Mouse (Mus musculus): Measurements from ENCODE around the gene Otud4.
"Not testable (repeated sequence)": the region's sequence is repeated elsewhere in the genome, so short reads cannot be mapped to it uniquely, and the experiment has no call there.

Gene Otud4

DNA sequence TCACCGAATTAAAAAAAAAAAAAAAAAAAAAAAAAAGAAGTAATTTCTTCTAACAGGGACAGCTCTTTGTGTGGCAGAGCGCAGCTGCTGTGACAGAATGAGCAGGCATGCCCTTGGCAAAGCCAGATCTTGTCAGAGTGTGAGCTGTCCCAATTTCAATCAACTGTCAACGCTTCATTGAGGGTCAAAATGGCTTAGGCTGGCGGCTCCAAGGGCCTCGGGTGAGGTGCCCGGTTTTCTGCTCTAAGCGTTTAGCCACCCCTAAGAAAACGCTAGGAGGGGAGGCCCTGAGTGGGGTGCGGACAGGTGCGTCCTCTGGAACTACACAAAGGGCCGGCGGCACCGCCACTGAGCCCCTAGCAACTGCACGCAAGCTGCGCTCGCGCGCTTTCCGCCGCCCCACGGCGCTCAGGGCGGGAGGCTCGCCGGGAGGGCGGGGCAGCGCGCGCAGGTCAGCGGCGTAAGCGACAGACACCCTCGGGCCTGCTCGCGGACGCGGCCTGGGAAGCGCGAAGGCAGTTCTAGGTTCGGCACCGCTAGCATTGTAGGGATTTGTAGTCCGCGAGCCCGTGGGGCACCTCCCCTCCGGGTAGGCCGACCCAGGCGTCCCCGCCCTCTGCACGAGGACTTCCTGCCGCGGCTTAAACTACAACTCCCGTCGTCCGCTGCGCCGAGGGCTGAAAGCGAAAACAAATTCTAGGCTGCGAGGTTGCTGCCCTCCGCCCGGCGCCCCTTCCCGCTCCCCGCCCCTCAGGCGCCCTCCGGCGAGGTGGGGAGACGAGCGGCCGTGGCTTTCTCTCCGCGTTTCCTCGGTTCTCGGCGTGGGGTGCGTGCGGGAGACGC, 490 bp upstream of the Otud4 start:
- peak; percentile 99 for DNase-seq

DNA sequence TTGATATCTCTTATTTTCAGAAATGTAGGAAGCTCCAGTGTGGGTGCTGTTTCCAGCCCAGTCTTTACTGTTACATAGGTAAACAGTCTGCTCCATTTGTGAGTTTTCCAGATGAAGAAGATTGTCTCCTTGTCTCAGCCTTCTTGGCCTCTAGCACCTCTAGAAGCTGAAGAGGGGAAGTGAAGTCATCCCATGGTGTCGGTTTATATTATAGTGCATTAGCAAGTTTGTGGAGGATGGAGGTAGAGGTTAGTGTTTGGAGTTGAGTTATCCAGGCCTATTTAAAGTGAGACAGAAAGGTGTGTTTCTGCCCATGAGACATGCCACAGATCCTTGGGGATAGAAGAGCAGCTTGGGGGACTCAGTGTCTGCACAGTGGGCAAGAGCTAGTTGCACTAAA, 1.7 kb downstream of the Otud4 start:
- no peak for DNase-seq

DNA sequence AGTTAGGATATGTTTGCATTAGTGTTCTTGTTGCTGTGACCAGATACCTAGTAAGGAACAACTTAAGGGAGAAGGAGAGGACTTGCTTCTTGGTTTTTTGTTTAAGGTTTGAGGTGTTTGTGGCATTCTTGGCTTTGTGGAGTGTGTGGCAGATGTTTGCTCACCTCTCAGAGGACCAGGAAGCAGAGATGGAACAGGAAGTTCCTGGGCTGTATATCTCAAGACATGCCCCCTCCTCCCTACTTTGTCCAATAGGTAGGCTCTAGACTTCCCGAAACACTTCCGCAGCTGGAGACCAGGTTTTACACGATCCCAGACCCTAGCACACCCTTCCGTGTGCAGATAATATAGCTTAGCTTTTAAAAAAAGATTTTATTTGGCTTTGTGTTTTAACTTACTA, 10.2 kb downstream of the Otud4 start:
- no peak for DNase-seq

DNA sequence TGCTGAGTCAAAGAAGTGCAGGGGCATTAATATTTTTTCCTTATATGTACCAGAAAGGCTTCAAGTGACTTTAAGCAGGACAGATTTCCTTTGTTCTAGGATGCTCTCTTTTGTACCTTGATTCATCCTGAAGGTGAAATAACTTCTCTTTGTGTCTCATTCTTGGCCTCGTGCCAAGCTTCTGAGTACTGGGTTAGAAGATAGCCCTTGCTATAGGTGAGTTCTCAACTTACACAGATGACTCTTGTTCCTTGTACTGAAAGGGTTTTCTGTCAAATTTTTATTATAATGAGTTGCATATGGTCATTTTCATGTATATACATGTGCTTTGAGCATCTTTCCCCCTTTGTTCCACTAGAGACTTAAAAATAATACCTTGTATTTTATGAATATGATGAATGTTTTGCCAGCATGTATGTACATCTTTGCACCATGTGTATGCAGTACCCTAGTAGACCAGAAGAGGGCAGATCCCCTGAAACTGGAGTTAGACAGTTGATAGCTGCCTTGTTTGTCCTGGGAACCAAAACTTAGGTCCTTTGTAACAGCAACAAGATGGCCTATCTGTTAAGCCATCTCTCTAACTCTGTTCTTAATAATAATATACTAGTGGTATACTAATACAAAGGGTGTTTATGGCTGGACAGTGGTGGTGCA, 10.9 kb downstream of the Otud4 start:
- DNase-seq: peak; percentile 32

DNA sequence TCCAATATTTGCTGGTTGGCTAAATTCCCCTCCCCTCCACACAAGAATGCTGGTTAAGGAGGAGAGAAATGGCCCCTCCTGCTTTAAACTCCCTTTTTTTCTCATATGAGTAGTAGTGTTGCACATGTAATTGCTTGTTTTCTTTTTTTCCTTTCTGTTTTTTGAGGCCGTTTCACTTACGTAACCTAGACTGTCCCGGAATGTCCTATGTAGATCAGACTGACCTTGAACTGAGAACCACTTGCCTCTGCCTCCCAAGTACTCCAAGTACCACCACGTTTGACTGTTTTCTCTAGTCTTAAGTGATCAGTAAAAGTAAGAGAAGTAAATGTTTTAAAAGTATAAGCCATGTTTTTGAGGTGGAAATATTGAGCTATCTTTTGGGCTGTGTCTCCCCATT, 14.3 kb downstream of the Otud4 start:
- peak; percentile 30 for DNase-seq

DNA sequence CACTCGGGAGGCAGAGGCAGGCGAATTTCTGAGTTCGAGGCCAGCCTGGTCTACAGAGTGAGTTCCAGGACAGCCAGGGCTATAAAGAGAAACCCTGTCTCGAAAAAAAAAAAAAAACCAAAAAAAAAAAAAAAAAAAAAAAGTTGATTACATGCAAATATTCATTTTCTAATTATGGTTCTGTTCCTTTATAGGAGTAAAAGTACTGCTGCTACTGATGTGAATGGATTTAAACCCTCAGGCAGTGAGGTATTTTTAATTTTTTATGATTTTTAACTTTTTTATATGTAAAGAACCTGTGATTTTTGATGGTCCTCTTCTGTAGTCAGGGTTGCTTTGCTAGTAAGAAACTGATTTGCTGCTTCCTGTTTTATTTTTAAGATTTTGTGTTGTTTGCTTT, 19.3 kb downstream of the Otud4 start:
- DNase-seq: not testable (repeated sequence)

DNA sequence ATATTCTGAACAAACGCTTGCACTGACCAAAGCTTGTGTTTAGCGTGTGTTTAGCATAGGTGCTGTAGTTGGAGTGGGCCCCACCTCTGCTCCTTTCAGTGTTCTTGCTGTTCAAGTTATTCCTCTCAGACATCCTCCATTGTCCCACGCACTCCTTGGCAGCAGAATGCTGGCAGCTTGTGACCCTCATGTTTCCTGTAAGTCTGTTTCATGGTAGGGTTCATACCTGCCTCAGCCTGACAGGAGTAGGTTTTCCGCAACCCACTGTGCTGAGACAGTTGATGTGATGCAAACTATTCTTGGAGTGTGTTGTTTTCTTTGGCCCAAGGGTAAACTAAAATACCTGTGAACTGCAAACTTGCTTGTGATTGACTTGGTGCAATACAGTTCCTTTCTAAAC, 37.0 kb downstream of the Otud4 start:
- no peak for DNase-seq

DNA sequence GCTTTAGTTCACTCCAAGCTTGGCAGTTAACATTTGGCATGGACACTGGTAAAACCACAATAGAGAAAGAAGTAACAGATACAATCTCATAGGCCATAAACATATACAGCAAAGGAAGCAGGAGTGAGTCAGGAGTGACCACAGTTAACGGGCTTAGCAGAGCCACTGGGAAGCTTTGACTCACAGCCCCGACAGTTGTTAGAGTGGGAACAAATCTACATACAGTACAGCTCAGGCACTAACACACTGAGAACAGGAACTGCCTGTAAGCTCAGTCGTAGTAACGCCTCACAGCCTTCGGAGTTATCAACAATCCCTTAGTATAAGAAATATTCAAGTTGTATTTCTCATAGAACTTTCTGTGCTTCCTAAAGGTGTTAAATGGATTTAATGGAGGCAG, 39.6 kb downstream of the Otud4 start:
- DNase-seq: no peak

DNA sequence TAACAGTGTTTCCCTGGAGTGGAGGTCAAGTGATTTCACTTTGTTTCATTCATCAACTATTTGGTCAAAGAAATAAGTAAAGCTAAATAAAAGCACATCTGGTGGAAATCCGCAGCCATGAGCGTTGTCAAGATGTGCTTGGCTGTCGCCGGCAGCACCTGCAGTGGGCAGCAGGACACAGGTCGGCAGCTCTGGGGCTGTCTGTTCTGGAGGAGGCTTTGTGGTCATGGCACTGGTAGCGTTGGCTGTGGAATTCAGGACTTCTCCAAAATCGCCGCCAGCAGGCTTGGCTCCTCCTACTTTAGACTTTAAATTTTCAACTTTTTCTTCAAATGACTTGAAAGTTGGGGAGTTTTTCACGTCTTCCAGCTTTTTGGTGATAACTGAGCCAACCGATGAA, 40.7 kb downstream of the Otud4 start:
- not testable (repeated sequence) for DNase-seq

DNA sequence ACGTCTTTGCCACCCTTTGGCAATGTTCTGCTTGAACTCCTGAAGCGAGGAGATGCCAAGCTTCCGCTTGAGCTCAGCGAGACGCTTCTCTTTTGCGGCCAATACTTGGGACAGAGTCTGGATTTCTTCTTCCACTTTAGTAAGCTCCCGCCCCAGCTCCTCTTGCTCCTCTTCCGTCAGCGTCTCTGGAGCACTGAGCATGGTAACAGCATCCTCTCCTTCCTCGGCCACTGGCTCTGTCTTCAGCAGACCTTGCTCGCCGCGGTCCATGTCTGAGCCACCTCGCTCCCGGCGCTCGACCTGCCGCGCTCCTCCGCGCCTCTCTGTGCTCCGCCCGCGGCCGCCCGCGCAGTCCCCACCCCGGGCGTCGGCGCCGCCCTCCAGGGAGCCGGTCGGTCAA, 41.1 kb downstream of the Otud4 start:
- peak; percentile 11 for DNase-seq

DNA sequence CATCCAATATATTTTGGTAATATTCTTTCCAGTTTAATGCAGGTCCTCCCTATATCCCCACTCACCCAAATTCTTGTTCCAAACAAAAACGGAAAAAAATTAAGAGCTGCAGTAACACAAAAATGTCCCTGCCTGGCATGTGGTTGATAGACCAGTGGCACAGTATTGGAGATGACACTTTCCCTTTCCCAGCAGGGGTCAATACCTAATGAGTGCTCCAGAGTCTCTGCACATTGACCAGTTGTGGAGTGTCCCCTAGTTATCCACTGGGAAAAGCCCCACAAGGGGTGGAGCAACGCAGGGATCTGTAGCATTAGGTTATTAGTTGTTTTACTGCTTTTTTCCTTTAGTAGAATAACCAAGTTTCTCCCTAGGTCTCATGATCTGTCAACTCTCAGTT, 41.5 kb downstream of the Otud4 start:
- DNase-seq: no peak

DNA sequence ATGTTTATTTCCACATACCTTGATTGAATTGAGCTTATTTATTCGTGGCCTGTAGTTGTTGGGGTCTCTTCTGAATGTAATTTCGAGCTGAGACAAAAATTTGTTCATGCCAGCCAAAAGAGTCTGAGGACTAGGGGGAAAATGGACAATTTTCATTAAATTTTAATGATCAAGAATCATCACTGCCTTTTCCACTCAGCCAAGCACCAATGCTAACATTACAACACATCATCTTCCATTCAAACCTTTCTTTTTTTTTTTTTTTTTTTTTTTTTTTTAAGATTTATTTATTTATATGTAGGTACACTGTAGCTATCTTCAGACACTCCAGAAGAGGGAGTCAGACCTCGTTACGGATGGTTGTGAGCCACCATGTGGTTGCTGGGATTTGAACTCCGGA, 46.5 kb downstream of the Otud4 start:
- DNase-seq: not testable (repeated sequence)

DNA sequence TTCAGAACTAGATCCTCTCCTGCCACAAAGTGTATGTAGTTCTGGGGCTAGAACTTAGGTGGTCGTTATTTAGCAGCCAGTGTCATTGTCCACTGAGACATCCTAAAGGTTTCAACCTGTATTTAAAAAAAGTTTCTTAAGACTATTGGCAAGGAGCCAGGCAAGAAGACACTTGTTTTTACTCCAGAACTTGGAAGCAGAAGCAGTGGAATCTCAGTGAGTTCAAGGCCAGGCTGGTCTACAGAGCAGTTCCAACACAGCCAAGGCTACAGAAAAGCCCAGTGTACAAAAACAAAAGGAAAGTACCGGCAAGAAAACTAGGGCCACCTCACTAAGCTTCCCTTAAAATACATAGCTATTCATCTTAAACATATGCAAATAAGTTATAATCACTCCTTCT, 53.1 kb downstream of the Otud4 start:
- DNase-seq: no peak

DNA sequence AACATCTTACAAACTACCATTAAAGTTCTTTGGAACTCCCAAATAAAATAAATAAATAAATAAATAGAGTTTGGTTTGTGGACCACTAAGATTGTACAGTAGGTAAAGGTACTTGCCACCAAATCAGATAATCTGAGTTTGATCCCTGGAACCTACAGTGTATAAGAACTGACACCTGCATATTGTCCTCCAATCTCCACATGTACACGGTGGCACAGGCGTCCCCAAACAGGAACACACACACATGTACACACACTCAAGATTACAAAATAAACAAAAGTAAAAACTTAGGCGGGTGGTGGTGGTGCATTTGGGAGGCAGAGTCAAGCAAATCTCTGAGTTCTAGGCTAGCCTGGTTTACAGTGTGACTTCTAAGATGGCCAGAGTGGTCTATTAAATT, 67.3 kb downstream of the Otud4 start:
- no peak for DNase-seq

DNA sequence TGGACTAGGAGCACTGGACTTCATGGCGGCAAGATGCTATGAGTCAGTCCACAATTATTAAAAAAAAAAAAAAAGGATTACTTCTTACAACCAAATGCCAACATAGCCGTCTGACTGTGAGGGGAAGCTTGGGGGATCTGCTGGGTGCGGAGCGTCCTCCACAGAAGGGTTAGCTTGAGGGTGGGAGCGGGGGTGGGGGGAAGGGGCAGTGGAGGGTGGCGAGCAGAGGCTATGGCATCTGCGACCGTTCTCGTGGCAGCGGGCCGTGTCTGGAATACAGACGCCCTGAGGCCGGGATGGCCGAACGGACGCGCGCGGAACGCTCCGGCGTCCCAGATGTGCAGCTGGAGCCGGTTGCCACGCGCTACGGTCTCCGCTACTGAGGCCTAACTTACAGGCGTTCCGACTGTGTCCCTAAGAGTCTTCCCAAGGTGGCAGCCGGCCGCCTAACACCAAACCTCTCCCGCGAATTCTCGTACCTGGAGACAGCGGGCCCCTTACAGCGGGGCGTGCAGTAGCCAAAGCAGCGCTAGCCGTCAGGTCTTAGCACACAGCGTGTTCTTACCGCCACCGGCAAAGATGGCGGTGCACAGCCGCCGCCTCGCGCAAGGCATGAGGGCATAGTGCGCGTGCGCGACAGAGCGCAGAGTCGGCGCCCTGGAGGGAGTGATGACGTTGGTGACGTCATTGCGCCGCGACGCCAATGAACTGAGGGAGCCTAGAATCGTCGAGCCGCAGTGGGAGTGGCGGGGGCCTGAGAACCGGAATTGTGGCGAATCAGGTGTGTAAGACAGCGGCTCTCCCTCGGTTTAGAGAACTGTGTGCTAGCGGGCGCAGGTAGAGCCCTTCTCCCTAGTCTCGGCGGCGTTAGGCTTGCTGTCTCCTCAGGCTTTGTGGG, 71.9 kb downstream of the Otud4 start, which contains the start of the genes Abce1 and Anapc10:
Gene Abce1, minus strand, starts transcription at position 677 of the 898 bp plus-strand sequence.
Gene Anapc10, plus strand, starts transcription at position 757 of the 898 bp plus-strand sequence.
- DNase-seq: peak; percentile 98

DNA sequence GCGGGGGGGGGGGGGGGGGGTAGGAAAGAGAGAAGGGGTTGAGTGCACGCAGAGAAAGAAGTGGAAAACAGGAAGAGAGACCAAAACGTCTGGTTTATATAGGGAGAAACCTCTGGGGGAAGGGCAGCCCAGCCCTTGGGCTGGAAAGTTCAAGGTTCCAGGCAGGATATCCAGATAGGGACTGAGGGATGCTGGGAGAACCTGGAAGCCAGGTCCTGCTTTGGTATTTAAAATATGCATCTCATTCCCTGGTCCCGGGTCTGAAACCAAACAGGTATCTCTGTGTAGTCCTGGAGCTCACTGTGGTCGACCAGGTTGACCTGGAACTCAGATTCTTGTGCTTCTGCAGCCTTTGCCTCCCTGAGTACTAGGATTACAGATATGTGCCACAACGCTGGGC, 73.3 kb downstream of the Otud4 start:
- no peak for DNase-seq

DNA sequence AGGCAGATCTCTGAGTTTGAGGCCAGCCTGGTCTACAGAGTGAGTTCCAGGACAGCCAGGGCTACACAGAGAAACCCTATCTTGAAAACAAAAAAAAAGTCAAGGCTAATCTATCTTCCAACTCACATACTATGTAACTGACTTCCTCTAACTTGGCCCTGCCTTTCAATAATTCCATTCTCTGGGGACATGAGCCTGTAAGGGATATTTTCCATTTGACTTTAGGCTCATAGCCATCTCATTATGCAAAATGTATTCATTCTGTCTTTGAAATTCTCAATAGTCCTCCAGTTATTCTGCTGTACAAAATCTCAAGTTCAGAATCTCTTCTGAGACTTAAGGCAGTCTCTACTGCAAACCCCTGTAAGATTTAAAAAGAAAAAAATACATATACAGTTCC, 82.1 kb downstream of the Otud4 start:
- no peak for DNase-seq

DNA sequence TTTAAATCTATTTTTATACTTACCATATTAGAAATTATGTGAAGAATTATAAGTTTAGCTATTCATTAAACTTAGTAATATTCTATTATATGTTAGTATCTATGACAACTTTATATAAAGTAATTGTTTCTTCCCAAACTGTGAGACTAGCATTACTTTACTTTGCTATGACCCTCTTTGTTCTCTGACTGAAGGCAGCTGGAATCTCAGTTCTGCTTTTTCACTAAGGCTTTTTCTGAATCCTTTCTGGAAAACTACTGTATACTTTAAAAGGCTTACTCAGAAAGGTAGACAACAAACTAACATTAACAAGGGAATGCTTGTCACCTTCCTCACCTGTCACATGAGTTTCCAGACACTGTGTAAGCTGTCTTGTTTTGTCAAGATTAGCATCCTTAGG, 83.9 kb downstream of the Otud4 start:
- DNase-seq: no peak

DNA sequence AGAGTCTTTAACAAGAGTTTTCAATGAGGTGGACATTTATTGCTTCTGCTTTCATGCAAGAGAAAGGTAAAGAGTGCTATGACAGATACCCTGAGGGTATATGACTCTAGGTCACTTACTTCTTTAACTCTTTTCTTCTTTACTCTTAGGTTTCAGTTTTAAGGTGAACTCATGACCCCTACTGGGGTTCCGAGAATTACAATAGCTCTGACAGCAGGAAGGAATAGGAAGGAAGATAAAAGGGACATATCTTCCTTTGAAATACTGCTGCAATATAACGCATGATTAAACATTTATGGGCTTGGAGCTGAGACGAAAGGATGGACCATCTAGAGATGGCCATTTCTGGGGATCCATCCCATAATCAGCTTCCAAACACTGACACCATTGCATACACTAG, 85.2 kb downstream of the Otud4 start:
- DNase-seq: no peak

Measured in kidney, adult 9 months (tissue).